Mouse (Mus musculus): ENCODE results near the gene Ybx2.
"Not testable (repeated sequence)": the region's sequence is repeated elsewhere in the genome, so short reads cannot be mapped to it uniquely, and the experiment has no call there.

The Ybx2 gene

GRCm38 (mm10) chr11:69914917-69915430 lies 20.6 kb upstream of the Ybx2 start:
- in situ Hi-C loops (cut with MboI): no loop called here

GRCm38 (mm10) chr11:69915667-69916627 lies 19.6 kb upstream of the Ybx2 start:
- in situ Hi-C loops (cut with MboI): no loop called here

- in situ Hi-C loops (cut with MboI): not testable (repeated sequence)
Observed at GRCm38 (mm10) chr11:69916652-69917378, 18.8 kb upstream of the Ybx2 start.

- in situ Hi-C loops (cut with MboI): no loop called here
Observed at GRCm38 (mm10) chr11:69917379-69917948, 18.1 kb upstream of the Ybx2 start.

- in situ Hi-C loops (cut with MboI): no loop called here
Observed at GRCm38 (mm10) chr11:69918118-69918517, 17.5 kb upstream of the Ybx2 start.

- in situ Hi-C loops (cut with MboI): no loop called here
Observed at GRCm38 (mm10) chr11:69919053-69919452, 16.5 kb upstream of the Ybx2 start.

GRCm38 (mm10) chr11:69919661-69920265 lies 15.8 kb upstream of the Ybx2 start:
- in situ Hi-C loops (cut with MboI): no loop called here

- in situ Hi-C loops (cut with MboI): no loop called here
Observed at GRCm38 (mm10) chr11:69920266-69921031, 15.1 kb upstream of the Ybx2 start.

GRCm38 (mm10) chr11:69921114-69922011 lies 14.2 kb upstream of the Ybx2 start, which contains the start of gene Eif5a:
Eif5a (minus strand) TSS chr11:69921958.
- in situ Hi-C loops (cut with MboI): no loop called here

GRCm38 (mm10) chr11:69922012-69922756 lies 13.4 kb upstream of the Ybx2 start:
- in situ Hi-C loops (cut with MboI): no loop called here

- in situ Hi-C loops (cut with MboI): no loop called here
Observed at GRCm38 (mm10) chr11:69922796-69923195, 12.8 kb upstream of the Ybx2 start.

GRCm38 (mm10) chr11:69927501-69927900 lies 8.1 kb upstream of the Ybx2 start:
- in situ Hi-C loops (cut with MboI): no loop called here

GRCm38 (mm10) chr11:69929712-69930111 lies 5.9 kb upstream of the Ybx2 start:
- in situ Hi-C loops (cut with MboI): no loop called here

- in situ Hi-C loops (cut with MboI): not testable (repeated sequence)
Observed at GRCm38 (mm10) chr11:69930176-69930575, 5.4 kb upstream of the Ybx2 start.

GRCm38 (mm10) chr11:69930967-69931537 lies 4.5 kb upstream of the Ybx2 start:
- in situ Hi-C loops (cut with MboI): no loop called here

GRCm38 (mm10) chr11:69931769-69932168 lies 3.8 kb upstream of the Ybx2 start:
- in situ Hi-C loops (cut with MboI): no loop called here

GRCm38 (mm10) chr11:69932254-69932653 lies 3.3 kb upstream of the Ybx2 start:
- in situ Hi-C loops (cut with MboI): no loop called here

GRCm38 (mm10) chr11:69933066-69933465 lies 2.5 kb upstream of the Ybx2 start:
- in situ Hi-C loops (cut with MboI): no loop called here

GRCm38 (mm10) chr11:69934169-69934568 lies 1.4 kb upstream of the Ybx2 start:
- in situ Hi-C loops (cut with MboI): no loop called here
